Mouse (Mus musculus) liver, embryonic 11.5 days (tissue): ENCODE measurements at regions not wholly inside any gene's neighbourhood (a gene's known extent, or its start where the extent isn't known, plus 50 kb on each side); places are given as distances from the start of the nearest gene placed in this dataset.
"Not testable (repeated sequence)": the region's sequence is repeated elsewhere in the genome, so short reads cannot be mapped to it uniquely, and the experiment has no call there.

Experiments used
- ATAC-seq: fragments of 200-750 bp; cut with Nextera tagmentation; replicated peaks from 2 replicates; pipeline ENCODE4 v1.8.0; 2017; ENCODE audit warnings: moderate number of reproducible peaks, mild to moderate bottlenecking, moderate TSS enrichment, moderate library complexity; ENCODE audit not compliant: low FRiP score
- DNase-seq: peaks from one replicate; pipeline ENCODE4 v3.0.0-alpha.2; 2017; ENCODE audit warnings: low spot score
- H3K27ac ChIP-seq: fragments of 300-500 bp; sonication (generic); 2 replicates; pipeline ENCODE4 v1.5.1; 2014; ENCODE audit warnings: mild to moderate bottlenecking, low read depth, low read length, control low read depth
- H3K27me3 ChIP-seq: fragments of 300-500 bp; sonication (generic); replicated peaks from 2 replicates; pipeline ENCODE4 v1.6.1; 2014; ENCODE audit warnings: low read length, mixed read lengths; ENCODE audit not compliant: control insufficient read depth, insufficient read depth
- H3K36me3 ChIP-seq: fragments of 300-500 bp; sonication (generic); 2 replicates; pipeline ENCODE4 v1.6.1; 2014; ENCODE audit warnings: mild to moderate bottlenecking, low read length, moderate library complexity, mixed read lengths; ENCODE audit not compliant: control insufficient read depth, insufficient read depth
- H3K4me1 ChIP-seq: fragments of 300-500 bp; sonication (generic); replicated peaks from 2 replicates; pipeline ENCODE4 v1.6.1; 2014; ENCODE audit warnings: low read length, mixed read lengths; ENCODE audit not compliant: control insufficient read depth, insufficient read depth
- H3K4me2 ChIP-seq: fragments of 300-500 bp; sonication (generic); 2 replicates; pipeline ENCODE4 v1.6.1; 2014; ENCODE audit warnings: mild to moderate bottlenecking, control low read depth, moderate library complexity
- H3K4me3 ChIP-seq: fragments of 300-500 bp; sonication (generic); 2 replicates; pipeline ENCODE4 v1.5.1; 2014; ENCODE audit warnings: low read depth, low read length, control low read depth
- H3K9ac ChIP-seq: fragments of 300-500 bp; sonication (generic); 2 replicates; pipeline ENCODE4 v1.6.1; 2014; ENCODE audit warnings: low read depth, low read length, control low read depth
- H3K9me3 ChIP-seq: fragments of 300-500 bp; sonication (generic); 2 replicates; pipeline ENCODE4 v1.6.1; 2016; ENCODE audit warnings: low read length, inconsistent platforms, mixed read lengths; ENCODE audit not compliant: control insufficient read depth
- WGBS: fragments of 180-500 bp; shearing (Covaris S2); extraction: QIAGEN DNeasy Blood & Tissue Kit; methylation state at CpG from one replicate; pipeline ENCODE4 v1.1.7; 2014; 5-methylcytosine and 5-hydroxymethylcytosine counted together

- H3K4me2 ChIP-seq: no peak overlapping the region; the same call in 1 of the 2 replicates
- DNase-seq: peak; percentile 33
- WGBS: 11% methylated on average over 7 of the region's 7 CpGs
- no peaks in the 10 kb centered on the region for H3K9me3 ChIP-seq
- H3K36me3 ChIP-seq: no peaks in the 10 kb centered on the region
- H3K9ac ChIP-seq: no peak overlapping the region
- H3K4me1 ChIP-seq: no peaks in the 10 kb centered on the region
- no peak overlapping the region for H3K4me3 ChIP-seq
- H3K27ac ChIP-seq: no peak overlapping the region
- peak; percentile 73 for ATAC-seq
- H3K27me3 ChIP-seq: no peaks in the 10 kb centered on the region
Measured at GRCm38 (mm10) chrX:15322207-15322839, 1111.4 kb downstream of the H2al1n start.

GRCm38 (mm10) chrX:15322958-15323357, 1112.0 kb downstream of the H2al1n start:
- no peaks in the 10 kb centered on the region for H3K27me3 ChIP-seq
- no peaks in the 10 kb centered on the region for H3K36me3 ChIP-seq
- H3K4me2 ChIP-seq: no peak overlapping the region
- no peaks in the 10 kb centered on the region for H3K9me3 ChIP-seq
- H3K27ac ChIP-seq: no peak overlapping the region
- ATAC-seq: no peak
- H3K4me3 ChIP-seq: no peak overlapping the region
- 35% methylated on average over 5 of the region's 5 CpGs for WGBS
- no peak for DNase-seq
- no peak overlapping the region for H3K9ac ChIP-seq
- no peaks in the 10 kb centered on the region for H3K4me1 ChIP-seq

GRCm38 (mm10) chrX:15365135-15365534, 1154.2 kb downstream of the H2al1n start:
- H3K4me1 ChIP-seq, H3K27me3 ChIP-seq, H3K9ac ChIP-seq, H3K36me3 ChIP-seq, H3K4me3 ChIP-seq, H3K9me3 ChIP-seq, DNase-seq, ATAC-seq, H3K27ac ChIP-seq, H3K4me2 ChIP-seq: not testable (repeated sequence)
- 75% methylated on average over 6 of the region's 6 CpGs for WGBS
